Mouse (Mus musculus): ENCODE measurements at regions not wholly inside any gene's neighbourhood (a gene's known extent, or its start where the extent isn't known, plus 50 kb on each side); places are given as distances from the start of the nearest gene placed in this dataset.

GRCm38 (mm10) chr2:38431546-38431945 is 79.9 kb upstream of the Nek6 start:
- no peak overlapping the region for H3K27ac ChIP-seq (ENCODE audit: low read depth, low read length)
- H3K4me2 ChIP-seq (replicated peaks; ENCODE audit: low read depth), result no peak overlapping the region
- H3K4me3 ChIP-seq (ENCODE audit: low read depth, low read length), result no peak overlapping the region
- no peak for TF ChIP-seq CTCF (IDR thresholded peaks at IDR 0.05; ENCODE audit: low read depth)
- 65% methylated on average over 5 of the region's 5 CpGs for WGBS
- H3K36me3 ChIP-seq (ENCODE audit: control insufficient read depth, insufficient read depth), result no peaks in the 10 kb centered on the region
- no peaks in the 10 kb centered on the region for H3K4me1 ChIP-seq (replicated peaks; ENCODE audit: control insufficient read depth, insufficient read depth, low read length)
- no peaks in the 10 kb centered on the region for H3K27me3 ChIP-seq (replicated peaks; ENCODE audit: control insufficient read depth, insufficient read depth, low read length)
- no peak for ATAC-seq
- no peak overlapping the region for H3K9ac ChIP-seq (ENCODE audit: low read depth, low read length)
- no peaks in the 10 kb centered on the region for H3K9me3 ChIP-seq (ENCODE audit: control insufficient read depth)

DNA sequence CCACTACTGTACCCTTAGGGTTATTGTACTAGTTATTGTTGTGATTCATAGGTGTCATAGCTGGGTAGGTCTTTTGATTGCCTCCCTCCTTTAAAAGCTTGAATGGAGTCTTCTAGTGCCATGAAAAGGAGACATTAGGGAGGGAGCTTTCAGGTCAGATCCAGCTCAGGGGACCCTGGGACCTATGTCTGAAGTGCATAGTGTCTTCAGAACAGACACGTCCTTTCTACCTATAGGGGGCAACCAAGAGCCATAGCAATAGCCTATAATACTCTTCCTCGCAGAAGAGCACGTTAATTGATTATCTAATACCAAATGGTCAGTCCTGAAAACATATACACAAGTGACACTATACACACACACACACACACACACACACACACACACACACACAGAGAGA is 77.7 kb upstream of the Nek6 start:
- no peaks in the 10 kb centered on the region for H3K36me3 ChIP-seq (ENCODE audit: control insufficient read depth, insufficient read depth)
- WGBS, result 10% methylated on average over 3 of the region's 3 CpGs

GRCm38 (mm10) chr2:38436701-38437100 is 74.7 kb upstream of the Nek6 start:
- H3K4me1 ChIP-seq (replicated peaks; ENCODE audit: control insufficient read depth, insufficient read depth, low read length), result no peaks in the 10 kb centered on the region
- H3K27me3 ChIP-seq (replicated peaks; ENCODE audit: control insufficient read depth, insufficient read depth, low read length), result no peaks in the 10 kb centered on the region
- TF ChIP-seq CTCF (IDR thresholded peaks at IDR 0.05; ENCODE audit: low read depth), result no peak
- no peak for ATAC-seq
- H3K4me3 ChIP-seq (ENCODE audit: low read depth, low read length), result no peak overlapping the region
- 68% methylated on average over 4 of the region's 4 CpGs for WGBS
- H3K27ac ChIP-seq (ENCODE audit: low read depth, low read length), result no peak overlapping the region
- H3K36me3 ChIP-seq (ENCODE audit: control insufficient read depth, insufficient read depth), result no peaks in the 10 kb centered on the region
- H3K9me3 ChIP-seq (ENCODE audit: control insufficient read depth), result no peaks in the 10 kb centered on the region
- H3K9ac ChIP-seq (ENCODE audit: low read depth, low read length), result no peak overlapping the region
- no peak overlapping the region for H3K4me2 ChIP-seq (replicated peaks; ENCODE audit: low read depth)

More for the DNA sequence above, 77.7 kb upstream of the Nek6 start:
- no peak; the same call in 1 of the 2 replicates for ATAC-seq
- Histone ChIP-seq H3K27me3 (replicated peaks; ENCODE audit: control insufficient read depth, insufficient read depth, low read length) (no peaks in the 10 kb centered on the region), H3K4me1 (replicated peaks; ENCODE audit: control insufficient read depth, insufficient read depth, low read length) (no peaks in the 10 kb centered on the region), H3K4me3 (ENCODE audit: low read depth, low read length) (no peak overlapping the region), H3K27ac (ENCODE audit: low read depth, low read length) (no peak overlapping the region), H3K9me3 (ENCODE audit: control insufficient read depth) (no peaks in the 10 kb centered on the region), H3K4me2 (replicated peaks; ENCODE audit: low read depth) (no peak overlapping the region), H3K9ac (ENCODE audit: low read depth, low read length) (no peak overlapping the region)
- TF ChIP-seq CTCF (IDR thresholded peaks at IDR 0.05; ENCODE audit: low read depth), result peak; percentile 91

DNA sequence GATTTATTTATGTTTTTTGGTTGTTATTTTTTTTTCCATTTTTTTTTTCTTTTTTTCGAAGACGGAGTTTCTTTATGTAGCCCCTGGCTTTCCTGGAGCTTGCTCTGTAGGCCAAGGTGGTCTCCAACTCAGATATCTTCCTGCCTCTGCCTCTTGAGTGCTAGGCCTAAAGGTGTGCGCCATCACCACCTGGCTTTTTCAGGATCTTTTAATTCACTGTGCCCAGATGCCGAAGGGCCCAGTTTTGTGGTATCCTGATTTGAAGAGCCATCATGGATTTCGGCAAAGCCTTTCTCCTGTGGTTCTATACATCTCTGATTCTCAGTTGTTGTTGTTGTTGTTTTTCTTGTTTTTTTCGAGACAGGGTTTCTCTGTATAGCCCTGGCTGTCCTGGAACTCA is 72.3 kb upstream of the Nek6 start:
- H3K27me3 ChIP-seq (replicated peaks; ENCODE audit: control insufficient read depth, insufficient read depth, low read length), result no peaks in the 10 kb centered on the region
- 91% methylated on average over 6 of the region's 6 CpGs for WGBS
- ATAC-seq, result no peak

GRCm38 (mm10) chr2:38439973-38440372 is 71.5 kb upstream of the Nek6 start:
- Histone ChIP-seq H3K27me3 (replicated peaks; ENCODE audit: control insufficient read depth, insufficient read depth, low read length) (no peaks in the 10 kb centered on the region), H3K9ac (ENCODE audit: low read depth, low read length) (no peak overlapping the region), H3K36me3 (ENCODE audit: control insufficient read depth, insufficient read depth) (no peaks in the 10 kb centered on the region), H3K4me3 (ENCODE audit: low read depth, low read length) (no peak overlapping the region), H3K9me3 (ENCODE audit: control insufficient read depth) (no peaks in the 10 kb centered on the region), H3K4me1 (replicated peaks; ENCODE audit: control insufficient read depth, insufficient read depth, low read length) (no peaks in the 10 kb centered on the region), H3K4me2 (replicated peaks; ENCODE audit: low read depth) (no peak overlapping the region), H3K27ac (ENCODE audit: low read depth, low read length) (no peak overlapping the region)
- no peak for TF ChIP-seq CTCF (IDR thresholded peaks at IDR 0.05; ENCODE audit: low read depth)
- ATAC-seq, result no peak
- 69% methylated on average over 5 of the region's 5 CpGs for WGBS

More for the DNA sequence above, 72.3 kb upstream of the Nek6 start:
- H3K4me2 ChIP-seq (replicated peaks; ENCODE audit: low read depth), result no peak overlapping the region
- no peaks in the 10 kb centered on the region for H3K9me3 ChIP-seq (ENCODE audit: control insufficient read depth)
- H3K27ac ChIP-seq (ENCODE audit: low read depth, low read length), result no peak overlapping the region
- no peak for TF ChIP-seq CTCF (IDR thresholded peaks at IDR 0.05; ENCODE audit: low read depth)
- H3K36me3 ChIP-seq (ENCODE audit: control insufficient read depth, insufficient read depth), result no peaks in the 10 kb centered on the region
- no peak overlapping the region for H3K9ac ChIP-seq (ENCODE audit: low read depth, low read length)
- H3K4me1 ChIP-seq (replicated peaks; ENCODE audit: control insufficient read depth, insufficient read depth, low read length), result no peaks in the 10 kb centered on the region
- no peak overlapping the region for H3K4me3 ChIP-seq (ENCODE audit: low read depth, low read length)

- no peak for TF ChIP-seq CTCF (IDR thresholded peaks at IDR 0.05; ENCODE audit: low read depth)
- Histone ChIP-seq H3K9me3 (ENCODE audit: control insufficient read depth) (no peaks in the 10 kb centered on the region), H3K4me2 (replicated peaks; ENCODE audit: low read depth) (no peak overlapping the region), H3K36me3 (ENCODE audit: control insufficient read depth, insufficient read depth) (no peaks in the 10 kb centered on the region), H3K27ac (ENCODE audit: low read depth, low read length) (no peak overlapping the region), H3K4me3 (ENCODE audit: low read depth, low read length) (no peak overlapping the region), H3K4me1 (replicated peaks; ENCODE audit: control insufficient read depth, insufficient read depth, low read length) (no peaks in the 10 kb centered on the region), H3K27me3 (replicated peaks; ENCODE audit: control insufficient read depth, insufficient read depth, low read length) (no peaks in the 10 kb centered on the region), H3K9ac (ENCODE audit: low read depth, low read length) (no peak overlapping the region)
- WGBS, result 29% methylated on average over 6 of the region's 6 CpGs
- ATAC-seq, result peak; percentile 31; the same call in 1 of the 2 replicates
Measured at GRCm38 (mm10) chr2:38449092-38449491, 62.4 kb upstream of the Nek6 start.

DNA sequence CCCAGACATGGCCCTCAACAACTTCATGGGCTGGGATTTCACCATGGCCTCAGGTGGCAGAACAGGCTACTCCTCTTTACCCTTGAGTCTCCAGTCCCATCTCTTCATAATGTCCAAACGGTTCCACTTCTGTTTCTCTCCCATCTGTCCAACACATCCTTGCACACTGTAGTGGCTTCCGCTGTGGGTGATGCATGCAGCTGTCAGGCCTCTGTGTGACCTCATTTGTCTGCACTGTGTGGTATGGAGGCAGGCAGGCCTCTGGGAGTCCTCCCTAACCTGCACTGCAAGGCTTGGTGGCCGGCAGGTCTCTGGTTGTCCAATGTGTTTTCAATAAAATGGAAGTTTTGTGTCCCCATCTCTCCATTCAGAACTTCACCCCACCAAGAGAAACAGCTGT is 54.9 kb upstream of the Nek6 start:
- ATAC-seq, result no peak

More for the DNA sequence above, 54.9 kb upstream of the Nek6 start:
- Histone ChIP-seq H3K27ac (ENCODE audit: low read depth, low read length) (no peak overlapping the region), H3K4me2 (replicated peaks; ENCODE audit: low read depth) (no peak overlapping the region), H3K4me1 (replicated peaks; ENCODE audit: control insufficient read depth, insufficient read depth, low read length) (0 out of 2 replicates have a peak, but pooled peaks cover 7% of the 10 kb centered on the region), H3K4me3 (ENCODE audit: low read depth, low read length) (no peak overlapping the region), H3K9me3 (ENCODE audit: control insufficient read depth) (no peaks in the 10 kb centered on the region), H3K27me3 (replicated peaks; ENCODE audit: control insufficient read depth, insufficient read depth, low read length) (no peaks in the 10 kb centered on the region), H3K9ac (ENCODE audit: low read depth, low read length) (no peak overlapping the region), H3K36me3 (ENCODE audit: control insufficient read depth, insufficient read depth) (no peaks in the 10 kb centered on the region)
- TF ChIP-seq CTCF (IDR thresholded peaks at IDR 0.05; ENCODE audit: low read depth), result no peak
- whole genome bisulfite sequencing, result 89% methylated on average over 3 of the region's 3 CpGs

All from intestine, postnatal 0 days (tissue).